In genomic region chr9:35523941-35524411, GRCm38 (mm10) we compare ENCODE assay signal across 8 mouse cellular contexts. TPM values are rescaled to one million over a fixed set of nuclear protein-coding genes. Genes with fewer than 3 reads are reported as not detected.
A peak's percentile ranks its signal among the peaks of the same experiment; 100 is the strongest.
DNase-seq lines count a peak whose midpoint lies in the region; ATAC-seq lines count a peak whose summit lies in the region.

No protein-coding gene starts in this region.

- H3K4me3 ChIP-seq in hindbrain, embryonic 12.5 days = no peak overlapping the region

- no peaks in the 10 kb centered on the region for H3K27me3 ChIP-seq in hindbrain, embryonic 12.5 days

- no peak overlapping the region for H3K9ac ChIP-seq in hindbrain, embryonic 12.5 days

- DNase-seq in ZHBTc4 (ENCODE audit: low read depth, low spot score) = peak; percentile 68
- peak; percentile 84 to 87 for DNase-seq in cerebellum, postnatal 14 days
- DNase-seq in frontal cortex, postnatal 25 days (ENCODE audit: low spot score in 2 of 2) = peak; percentile 49 to 69
- DNase-seq in layer of hippocampus, adult 9-11 months = peak; percentile 79
- peak; percentile 75 for DNase-seq in lung, postnatal 14 days
- DNase-seq in retina, embryonic 14.5 days (ENCODE audit: low spot score) = peak; percentile 85
- peak; percentile 56 to 73 for DNase-seq in urinary bladder, postnatal 36 days (ENCODE audit: low spot score in 2 of 2)

- peaks cover 11% of the 10 kb centered on the region for H3K4me1 ChIP-seq in hindbrain, embryonic 12.5 days

- no peaks in the 10 kb centered on the region for H3K36me3 ChIP-seq in hindbrain, embryonic 12.5 days

- H3K9me3 ChIP-seq in hindbrain, embryonic 12.5 days (replicated peaks) = no peaks in the 10 kb centered on the region

- peak overlapping the region; percentile 11; the same call in 1 of the 2 replicates for H3K4me2 ChIP-seq in hindbrain, embryonic 12.5 days (replicated peaks)

- peak; percentile 74 for ATAC-seq in hindbrain, embryonic 12.5 days (ENCODE audit: low FRiP score)

- no peak overlapping the region; the same call in 1 of the 2 replicates for H3K27ac ChIP-seq in hindbrain, embryonic 12.5 days

- 20% methylated on average over 7 of the region's 7 CpGs for WGBS in hindbrain, embryonic 12.5 days

RNA-seq across cellular contexts. Expression of gene Gm1113, which starts 5.9 kb away (rescaled TPM):
- polyA plus RNA-seq in hindbrain, embryonic 12.5 days (2016; fragmentation: Nextera tagmentation; extraction: Ambion mirVana) = not detected in 2 replicates

RNA-seq across cellular contexts. Expression of gene Ddx25, which starts 34.4 kb away (rescaled TPM):
- polyA plus RNA-seq in hindbrain, embryonic 12.5 days (2016; fragmentation: Nextera tagmentation; extraction: Ambion mirVana) = 11.5 and 12.6 TPM in 2 replicates

RNA-seq across cellular contexts. Expression of gene Pus3, which starts 34.4 kb away (rescaled TPM):
- polyA plus RNA-seq in hindbrain, embryonic 12.5 days (2016; fragmentation: Nextera tagmentation; extraction: Ambion mirVana) = 16.3 and 16.7 TPM in 2 replicates

RNA-seq across cellular contexts. Expression of gene Pate2, which starts 46.1 kb away (rescaled TPM):
- polyA plus RNA-seq in hindbrain, embryonic 12.5 days (2016; fragmentation: Nextera tagmentation; extraction: Ambion mirVana) = 2.0 and 2.3 TPM in 2 replicates

RNA-seq across cellular contexts. Expression of gene Hyls1, which starts 46.2 kb away (rescaled TPM):
- 21.8 and 22.3 TPM in 2 replicates for polyA plus RNA-seq in hindbrain, embryonic 12.5 days (2016; fragmentation: Nextera tagmentation; extraction: Ambion mirVana)
